ENCODE assay signal across 17 mouse cellular contexts in the genomic region with DNA sequence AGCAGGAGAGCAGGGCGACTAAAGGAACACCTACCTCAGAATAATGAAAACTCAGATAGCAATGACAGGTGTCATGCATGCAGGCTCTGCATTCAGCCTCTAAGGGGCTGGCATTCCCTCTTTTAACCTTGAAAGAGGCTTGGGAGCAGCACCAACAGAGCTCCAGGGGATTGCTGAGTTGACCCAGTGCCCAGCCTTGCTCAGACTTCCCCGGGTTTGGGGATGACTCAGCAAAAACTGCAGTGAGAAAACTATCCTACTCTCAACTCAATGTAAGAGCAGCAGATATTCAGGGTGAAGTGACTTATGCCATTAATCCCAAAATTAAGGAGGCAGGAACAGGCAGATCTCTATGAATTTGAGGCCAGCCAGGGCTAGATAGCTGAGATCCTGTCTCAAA. TPM values are rescaled to one million over a fixed set of nuclear protein-coding genes. Genes with fewer than 3 reads are reported as not detected.
DNase-seq lines count a peak whose midpoint lies in the region; ATAC-seq and TF ChIP-seq lines count a peak whose summit lies in the region.
"Had no signal": no experiment of that assay in that cellular context is flagged by ENCODE, and none has a peak within 500 bp of the region (broad histone marks: within the 10 kb centered on the region; RNA-seq: fewer than 3 reads in every experiment).

No protein-coding gene starts in this region.

- dilution Hi-C loops in CH12.LX (cut with MboI; ENCODE audit: extremely low pct_ligation_motif_present, extremely low pct_unique_long_range_greater_than_20kb, low sequenced_read_pairs) = no loop called here

- H3K36me3 ChIP-seq in heart, adult 2 months (ENCODE audit: control insufficient read depth, insufficient read depth, low read length) = peaks cover 3% of the 10 kb centered on the region; the same call in 1 of the 2 replicates
- H3K36me3 ChIP-seq in CH12.LX (replicated peaks in 1 of 2; ENCODE audit: control insufficient read depth in 1 of 2, insufficient read depth in 1 of 2, low read length in 1 of 2) = peaks cover 68 to 81% of the 10 kb centered on the region in 2 experiments
- H3K36me3 ChIP-seq in heart, embryonic 14.5 days (ENCODE audit: control insufficient read depth, insufficient read depth, low read length) = peaks cover 64% of the 10 kb centered on the region
- H3K36me3 ChIP-seq in midbrain, postnatal 0 days (ENCODE audit: insufficient read depth, low read length) = peaks cover 64% of the 10 kb centered on the region

- 33% methylated on average over 2 of the region's 2 CpGs for WGBS in heart, adult 2 months
- WGBS in heart, embryonic 14.5 days = 35% methylated on average over 2 of the region's 2 CpGs
- 66% methylated on average over 2 of the region's 2 CpGs for WGBS in midbrain, postnatal 0 days

- H3K4me1 ChIP-seq in heart, adult 2 months (ENCODE audit: control insufficient read depth, insufficient read depth, low read length) = no peaks in the 10 kb centered on the region; the same call in 1 of the 2 replicates
- peaks cover 0 to 12% of the 10 kb centered on the region in 2 experiments; a peak in 2 of 4 replicates for H3K4me1 ChIP-seq in CH12.LX (ENCODE audit: control insufficient read depth in 1 of 2, insufficient read depth in 2 of 2)
- H3K4me1 ChIP-seq in heart, embryonic 14.5 days (ENCODE audit: control insufficient read depth in 2 of 2, insufficient read depth in 2 of 2, low read length in 2 of 2) = peaks cover 16 to 35% of the 10 kb centered on the region in 2 experiments
- H3K4me1 ChIP-seq in midbrain, postnatal 0 days (ENCODE audit: insufficient read depth, low read length) = no peaks in the 10 kb centered on the region
- H3K4me1 ChIP-seq: forebrain, embryonic 10.5 days; hindbrain, embryonic 13.5 days had no signal

- no peak for ATAC-seq in heart, embryonic 14.5 days (ENCODE audit: insufficient number of reproducible peaks, insufficient read depth, low FRiP score, low read depth)
- ATAC-seq in midbrain, postnatal 0 days (ENCODE audit: low FRiP score) = no peak

- in situ Hi-C loops in CH12.LX (cut with MboI; ENCODE audit: low pct_ligation_motif_present, low pct_unique_long_range_greater_than_20kb, low sequenced_read_pairs) = no loop called here

- H3K27ac ChIP-seq in heart, adult 2 months = peak overlapping the region; percentile 48; the same call in 1 of the 2 replicates
- H3K27ac ChIP-seq in CH12.LX (ENCODE audit: insufficient read depth, low read depth) = no peak overlapping the region
- H3K27ac ChIP-seq in heart, embryonic 14.5 days (replicated peaks in 1 of 2; ENCODE audit: control insufficient read depth in 1 of 2, insufficient read depth in 1 of 2, low read depth in 2 of 2, low read length in 2 of 2) = peak overlapping the region; percentile 87 to 99
- no peak overlapping the region for H3K27ac ChIP-seq in midbrain, postnatal 0 days (ENCODE audit: low read depth, low read length)
- H3K27ac ChIP-seq: forebrain, embryonic 10.5 days; hindbrain, embryonic 13.5 days had no signal

- DNase-seq in heart, adult 2 months = no peak
- DNase-seq in heart, postnatal 25 days (ENCODE audit: low spot score) = no peak
- no peak for DNase-seq in CH12.LX (ENCODE audit: extremely low read depth)
- DNase-seq in adrenal gland, adult 2 months = peak; percentile 79
- DNase-seq in testis, postnatal 14 days (ENCODE audit: low spot score) = no peak
- DNase-seq in midbrain, postnatal 0 days (ENCODE audit: low spot score) = no peak
- DNase-seq in gastrocnemius, postnatal 36 days = no peak
- DNase-seq: cerebellum, adult 2 months; kidney, adult 8-10 months; left cerebral cortex, postnatal 4 days; lung, adult 2 months; retina, postnatal 1 day had no signal

- H3K4me2 ChIP-seq in CH12.LX (ENCODE audit: insufficient read depth, low read depth, poor library complexity, severe bottlenecking) = no peak overlapping the region
- H3K4me2 ChIP-seq in heart, embryonic 14.5 days (ENCODE audit: low read length) = no peak overlapping the region
- H3K4me2 ChIP-seq in midbrain, postnatal 0 days (ENCODE audit: low read depth, low read length, poor library complexity, severe bottlenecking) = no peak overlapping the region
- H3K4me2 ChIP-seq: hindbrain, embryonic 13.5 days had no signal

- no peak for TF ChIP-seq RAD21 in CH12.LX (IDR thresholded peaks at IDR 0.05; ENCODE audit: low read depth, low read length)

- H3K9me3 ChIP-seq in CH12.LX (replicated peaks; ENCODE audit: low read length) = no peaks in the 10 kb centered on the region
- no peaks in the 10 kb centered on the region for H3K9me3 ChIP-seq in heart, embryonic 14.5 days (ENCODE audit: control insufficient read depth, low read length)
- H3K9me3 ChIP-seq in midbrain, postnatal 0 days (ENCODE audit: low read length) = no peaks in the 10 kb centered on the region
- H3K9me3 ChIP-seq: forebrain, embryonic 10.5 days; hindbrain, embryonic 13.5 days had no signal

- no peak for TF ChIP-seq EP300 in heart, adult 2 months (IDR thresholded peaks at IDR 0.05; ENCODE audit: insufficient read depth, low read depth, low read length)
- no peak for TF ChIP-seq EP300 in CH12.LX (IDR thresholded peaks at IDR 0.05; ENCODE audit: low read length)

- no peak overlapping the region for H3K9ac ChIP-seq in heart, adult 2 months (ENCODE audit: low read depth, low read length)
- no peak overlapping the region for H3K9ac ChIP-seq in CH12.LX (ENCODE audit: insufficient read depth, low read depth)
- H3K9ac ChIP-seq in heart, embryonic 14.5 days (ENCODE audit: low read length) = no peak overlapping the region
- H3K9ac ChIP-seq in midbrain, postnatal 0 days (replicated peaks; ENCODE audit: low read length, poor library complexity, severe bottlenecking) = no peak overlapping the region
- H3K9ac ChIP-seq: hindbrain, embryonic 13.5 days had no signal

- TF ChIP-seq POLR2A in heart, adult 2 months (IDR thresholded peaks at IDR 0.05; ENCODE audit: insufficient read depth, low read depth, low read length) = no peak
- TF ChIP-seq POLR2A in CH12.LX (IDR thresholded peaks at IDR 0.05; ENCODE audit: low read depth, low read length) = no peak

- H3K4me3 ChIP-seq in heart, adult 2 months = no peak overlapping the region
- no peak overlapping the region for H3K4me3 ChIP-seq in CH12.LX (replicated peaks in 1 of 3; ENCODE audit: low read depth in 2 of 3, low read length in 2 of 3, poor library complexity in 1 of 3)
- H3K4me3 ChIP-seq in heart, embryonic 14.5 days (ENCODE audit: control insufficient read depth in 1 of 2, insufficient read depth in 1 of 2, low read depth in 1 of 2, low read length in 2 of 2) = no peak overlapping the region
- no peak overlapping the region for H3K4me3 ChIP-seq in midbrain, postnatal 0 days (ENCODE audit: low read depth, low read length)
- H3K4me3 ChIP-seq: forebrain, embryonic 10.5 days; hindbrain, embryonic 13.5 days; myocyte had no signal

- intact Hi-C loops in heart, adult 2 months (cut with DNase I) = no loop called here
- intact Hi-C loops in heart, postnatal 25 days (cut with DNase I) = no loop called here
- intact Hi-C loops in gastrocnemius, postnatal 36 days (cut with DNase I) = no loop called here

- H3K27me3 ChIP-seq in heart, adult 2 months (ENCODE audit: control insufficient read depth, insufficient read depth, low read length) = no peaks in the 10 kb centered on the region
- no peaks in the 10 kb centered on the region for H3K27me3 ChIP-seq in CH12.LX (replicated peaks)
- H3K27me3 ChIP-seq in heart, embryonic 14.5 days (ENCODE audit: control insufficient read depth, insufficient read depth, low read length) = no peaks in the 10 kb centered on the region
- no peaks in the 10 kb centered on the region for H3K27me3 ChIP-seq in midbrain, postnatal 0 days (ENCODE audit: insufficient read depth, low read length)
- H3K27me3 ChIP-seq: hindbrain, embryonic 13.5 days had no signal

- TF ChIP-seq CTCF in heart, adult 2 months (IDR thresholded peaks at IDR 0.05) = no peak
- no peak for TF ChIP-seq CTCF in CH12.LX (conservative IDR thresholded peaks at IDR 0.05 in 1 of 2, IDR thresholded peaks at IDR 0.05 in 1 of 2; ENCODE audit: low read depth in 2 of 2, low read length in 2 of 2)
- TF ChIP-seq CTCF in midbrain, postnatal 0 days (IDR thresholded peaks at IDR 0.05) = no peak

- H3K79me2 ChIP-seq in heart, adult 2 months (replicated peaks; ENCODE audit: control insufficient read depth, insufficient read depth, low read length) = no peaks in the 10 kb centered on the region
- no peaks in the 10 kb centered on the region for H3K79me2 ChIP-seq in CH12.LX (replicated peaks; ENCODE audit: control insufficient read depth, extremely low read depth, insufficient read depth, poor library complexity, severe bottlenecking)

RNA-seq across cellular contexts. Expression of a gene that starts 8.6 kb away (rescaled TPM):
- 10 to 100 TPM; 13.0 to 13.4 TPM for total RNA-seq in heart, adult 2 months (2021)
- 25.8 and 27.3 TPM in 2 replicates for polyA plus RNA-seq in heart, adult 2 months (2012; rRNA removed)
- total RNA-seq in heart, postnatal 25 days (2021) = 10 to 100 TPM; 15.2 to 15.3 TPM
- 17.7 and 19.6 TPM in 2 replicates for total RNA-seq in CH12.LX (2012; rRNA removed)
- total RNA-seq in CH12.LX (2014; rRNA removed) = 6.6 and 7.7 TPM in 2 replicates
- 13.1 and 14.3 TPM in 2 replicates for polyA plus RNA-seq in CH12.LX (2012; ENCODE audit: insufficient read length, low read depth)
- 10 to 100 TPM; 17.6 to 24.1 TPM for total RNA-seq in adrenal gland, adult 2 months (2021)
- 192 and 223 TPM in 2 replicates for polyA plus RNA-seq in adrenal gland, adult 2 months (2012; rRNA removed)
- polyA plus RNA-seq in heart, embryonic 14.5 days (2014; fragmentation: Nextera tagmentation; extraction: Ambion mirVana) = 30.6 and 32.8 TPM in 2 replicates
- total RNA-seq in midbrain, postnatal 0 days (2014; rRNA removed) = 165 and 180 TPM in 2 replicates
- 109 and 114 TPM in 2 replicates for polyA plus RNA-seq in midbrain, postnatal 0 days (2015; fragmentation: Nextera tagmentation; extraction: Ambion mirVana)
- 10 to 100 TPM; 21.7 to 22.9 TPM for total RNA-seq in gastrocnemius, postnatal 36 days (2021)

RNA-seq across cellular contexts. Expression of a gene that starts 25.8 kb away (rescaled TPM):
- not detected for total RNA-seq in heart, adult 2 months (2021)
- polyA plus RNA-seq in heart, adult 2 months (2012; rRNA removed) = 0.15 and 0.21 TPM in 2 replicates
- total RNA-seq in heart, postnatal 25 days (2021) = not detected
- total RNA-seq in CH12.LX (2012; rRNA removed) = 0.25 TPM in 1 of 2 replicates, not detected in the other
- total RNA-seq in CH12.LX (2014; rRNA removed) = not detected in 2 replicates
- not detected in 2 replicates for polyA plus RNA-seq in CH12.LX (2012; ENCODE audit: insufficient read length, low read depth)
- total RNA-seq in adrenal gland, adult 2 months (2021) = under 1 TPM; 0.17 to 0.58 TPM
- 0.16 and 0.22 TPM in 2 replicates for polyA plus RNA-seq in adrenal gland, adult 2 months (2012; rRNA removed)
- 0.62 and 1.1 TPM in 2 replicates for polyA plus RNA-seq in heart, embryonic 14.5 days (2014; fragmentation: Nextera tagmentation; extraction: Ambion mirVana)
- total RNA-seq in midbrain, postnatal 0 days (2014; rRNA removed) = 0.71 TPM in 1 of 2 replicates, not detected in the other
- 0.71 and 1.5 TPM in 2 replicates for polyA plus RNA-seq in midbrain, postnatal 0 days (2015; fragmentation: Nextera tagmentation; extraction: Ambion mirVana)
- total RNA-seq in gastrocnemius, postnatal 36 days (2021) = under 1 TPM; 0.31 to 0.37 TPM
- polyA plus RNA-seq: cerebellum, adult 2 months; forebrain, embryonic 10.5 days had no signal

RNA-seq across cellular contexts. Expression of a gene that starts 38.8 kb away (rescaled TPM):
- total RNA-seq in heart, adult 2 months (2021) = 100 to 1,000 TPM; 222 to 321 TPM
- polyA plus RNA-seq in heart, adult 2 months (2012; rRNA removed) = 510 and 694 TPM in 2 replicates
- total RNA-seq in heart, postnatal 25 days (2021) = 100 to 1,000 TPM; 282 to 346 TPM
- total RNA-seq in CH12.LX (2012; rRNA removed) (1,832 and 2,176 TPM in 2 replicates), CH12.LX (2014; rRNA removed) (2,424 and 2,484 TPM in 2 replicates)
- polyA plus RNA-seq in CH12.LX (2012; ENCODE audit: insufficient read length, low read depth) = 3,554 and 4,362 TPM in 2 replicates
- total RNA-seq in adrenal gland, adult 2 months (2021) = 1,000 to 10,000 TPM in 1 of 2 experiments, 100 to 1,000 TPM in 1; 913 to 1,618 TPM
- 531 and 632 TPM in 2 replicates for polyA plus RNA-seq in adrenal gland, adult 2 months (2012; rRNA removed)
- polyA plus RNA-seq in heart, embryonic 14.5 days (2014; fragmentation: Nextera tagmentation; extraction: Ambion mirVana) = 979 and 1,136 TPM in 2 replicates
- total RNA-seq in midbrain, postnatal 0 days (2014; rRNA removed) = 2,534 and 2,842 TPM in 2 replicates
- polyA plus RNA-seq in midbrain, postnatal 0 days (2015; fragmentation: Nextera tagmentation; extraction: Ambion mirVana) = 3,992 and 4,056 TPM in 2 replicates
- total RNA-seq in gastrocnemius, postnatal 36 days (2021) = 100 to 1,000 TPM; 186 to 222 TPM

RNA-seq across cellular contexts. Expression of a gene that starts 50.4 kb away (rescaled TPM):
- 10 to 100 TPM; 54.8 to 58.4 TPM for total RNA-seq in heart, adult 2 months (2021)
- polyA plus RNA-seq in heart, adult 2 months (2012; rRNA removed) = 36.6 and 55.4 TPM in 2 replicates
- total RNA-seq in heart, postnatal 25 days (2021) = 10 to 100 TPM; 53.0 to 59.3 TPM
- total RNA-seq in CH12.LX (2012; rRNA removed) (50.4 and 67.4 TPM in 2 replicates), CH12.LX (2014; rRNA removed) (38.3 and 40.6 TPM in 2 replicates)
- 97.8 and 115 TPM in 2 replicates for polyA plus RNA-seq in CH12.LX (2012; ENCODE audit: insufficient read length, low read depth)
- total RNA-seq in adrenal gland, adult 2 months (2021) = 100 to 1,000 TPM in 1 of 2 experiments, 10 to 100 TPM in 1; 76.6 to 108 TPM
- polyA plus RNA-seq in adrenal gland, adult 2 months (2012; rRNA removed) = 129 and 132 TPM in 2 replicates
- polyA plus RNA-seq in heart, embryonic 14.5 days (2014; fragmentation: Nextera tagmentation; extraction: Ambion mirVana) = 35.6 and 37.2 TPM in 2 replicates
- total RNA-seq in midbrain, postnatal 0 days (2014; rRNA removed) = 64.4 and 66.0 TPM in 2 replicates
- polyA plus RNA-seq in midbrain, postnatal 0 days (2015; fragmentation: Nextera tagmentation; extraction: Ambion mirVana) = 26.0 and 27.1 TPM in 2 replicates
- total RNA-seq in gastrocnemius, postnatal 36 days (2021) = 10 to 100 TPM; 67.6 to 71.0 TPM

RNA-seq across cellular contexts. Expression of a gene that starts 55.3 kb away (rescaled TPM):
- total RNA-seq in heart, adult 2 months (2021) = 1 to 10 TPM in 1 of 2 experiments, under 1 TPM in 1; 0.42 to 1.5 TPM
- polyA plus RNA-seq in heart, adult 2 months (2012; rRNA removed) = 0.09 and 0.41 TPM in 2 replicates
- 1 to 10 TPM; 1.4 to 1.6 TPM for total RNA-seq in heart, postnatal 25 days (2021)
- total RNA-seq in CH12.LX (2012; rRNA removed) = 0.08 TPM in 1 of 2 replicates, not detected in the other
- 0.30 TPM in 1 of 2 replicates, not detected in the other for total RNA-seq in CH12.LX (2014; rRNA removed)
- polyA plus RNA-seq in CH12.LX (2012; ENCODE audit: insufficient read length, low read depth) = 0.25 and 0.31 TPM in 2 replicates
- total RNA-seq in adrenal gland, adult 2 months (2021) = 1 to 10 TPM in 1 of 2 experiments, not detected in 1; 3.4 TPM
- 0.06 TPM in 1 of 2 replicates, not detected in the other for polyA plus RNA-seq in adrenal gland, adult 2 months (2012; rRNA removed)
- polyA plus RNA-seq in heart, embryonic 14.5 days (2014; fragmentation: Nextera tagmentation; extraction: Ambion mirVana) = not detected in 2 replicates
- 0.11 TPM in 1 of 2 replicates, not detected in the other for total RNA-seq in midbrain, postnatal 0 days (2014; rRNA removed)
- not detected in 2 replicates for polyA plus RNA-seq in midbrain, postnatal 0 days (2015; fragmentation: Nextera tagmentation; extraction: Ambion mirVana)
- under 1 TPM in 1 of 2 experiments, not detected in 1; 0.69 TPM for total RNA-seq in gastrocnemius, postnatal 36 days (2021)
- total RNA-seq: layer of hippocampus, adult 18-20 months had no signal
- polyA plus RNA-seq: hindbrain, embryonic 13.5 days; myocyte had no signal

Comparison
In these comparisons a context has a peak if more than half of its experiments do, and no peak if none do; other contexts are left out.
1. H3K27ac ChIP-seq: peak in heart, adult 2 months (single experiment) and heart, embryonic 14.5 days (2 of 2); none in CH12.LX (single experiment) and midbrain, postnatal 0 days (single experiment).